Mouse (Mus musculus): ENCODE data around the gene Ranbp17.

Ranbp17 gene

DNA sequence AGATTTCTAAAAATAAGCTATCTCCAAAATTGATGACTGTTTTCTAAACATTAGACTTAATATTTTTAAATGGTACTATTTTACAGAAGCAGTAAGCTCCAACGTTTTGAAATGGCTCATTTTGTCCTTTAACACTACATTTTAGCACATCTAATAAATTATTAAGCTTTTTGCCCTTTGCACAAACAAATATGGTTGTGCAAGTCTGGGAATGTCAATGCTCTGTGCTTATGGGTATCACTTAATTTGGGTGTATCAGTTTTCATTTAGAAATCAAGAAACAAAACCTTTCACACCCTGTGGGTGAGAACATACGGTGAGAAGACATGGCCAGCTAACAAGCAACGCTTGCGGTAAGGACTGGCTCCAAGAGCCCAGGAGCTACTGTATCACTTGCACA is 108.9 kb downstream of the Ranbp17 start:
- DNase-seq (ENCODE audit: low spot score), result no peak

DNA sequence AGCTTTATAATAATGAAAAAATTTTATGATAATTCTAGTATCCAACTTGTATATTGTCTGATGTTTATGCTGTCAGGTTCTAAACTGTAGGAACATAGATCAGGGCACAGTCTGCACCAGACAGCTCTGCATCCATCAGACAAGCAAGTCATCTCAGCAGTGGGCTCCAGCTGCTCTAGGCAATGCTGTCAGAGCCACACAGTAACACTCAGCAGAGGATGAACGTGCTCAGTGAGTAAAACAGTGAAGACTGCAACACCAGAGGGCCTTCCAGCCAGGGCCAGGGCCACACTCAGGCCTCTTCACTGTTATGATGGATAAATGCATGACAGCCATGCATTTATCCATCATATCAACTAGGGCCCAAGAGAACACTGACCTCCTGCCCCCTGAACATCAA is 114.2 kb downstream of the Ranbp17 start:
- no peak for DNase-seq (ENCODE audit: low spot score)

DNA sequence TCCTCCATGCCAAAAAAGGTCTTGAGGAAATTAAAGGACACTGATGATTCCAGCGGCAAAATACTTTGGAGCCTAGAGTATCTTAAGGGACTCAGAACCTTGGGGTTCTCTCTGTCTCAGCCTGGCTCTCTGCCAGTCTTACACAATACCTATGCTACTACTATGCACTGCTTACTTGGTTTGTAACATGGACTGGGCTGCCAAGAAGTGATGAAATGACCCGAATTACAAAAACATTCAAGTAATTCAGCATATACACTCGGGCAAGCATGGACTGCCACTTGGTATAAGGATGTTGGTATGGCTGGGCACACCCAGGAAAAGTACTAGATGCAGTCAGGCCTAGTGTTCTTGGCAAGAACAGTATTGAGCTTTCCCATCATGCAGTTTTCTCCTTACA is 114.8 kb downstream of the Ranbp17 start:
- no peak for DNase-seq (ENCODE audit: low spot score)

DNA sequence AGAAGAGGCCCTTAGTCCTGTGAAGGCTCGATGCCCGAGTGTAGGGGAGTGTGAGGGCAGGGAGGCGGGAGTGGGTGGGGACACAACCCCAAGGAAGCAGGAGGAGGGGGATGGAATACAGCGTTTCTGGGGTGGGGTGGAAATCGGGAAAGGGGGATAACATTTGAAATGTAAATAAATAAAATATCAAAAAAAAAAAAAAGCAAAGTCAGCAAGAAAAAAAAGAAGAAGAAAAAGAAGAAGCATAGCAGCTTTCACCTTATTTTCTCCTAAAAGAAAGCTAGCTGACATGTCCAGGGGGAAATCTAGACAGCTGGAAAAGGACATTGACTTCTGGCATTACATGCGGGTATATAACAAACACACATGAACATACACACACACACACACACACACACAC is 117.3 kb downstream of the Ranbp17 start:
- DNase-seq (ENCODE audit: low spot score), result no peak

DNA sequence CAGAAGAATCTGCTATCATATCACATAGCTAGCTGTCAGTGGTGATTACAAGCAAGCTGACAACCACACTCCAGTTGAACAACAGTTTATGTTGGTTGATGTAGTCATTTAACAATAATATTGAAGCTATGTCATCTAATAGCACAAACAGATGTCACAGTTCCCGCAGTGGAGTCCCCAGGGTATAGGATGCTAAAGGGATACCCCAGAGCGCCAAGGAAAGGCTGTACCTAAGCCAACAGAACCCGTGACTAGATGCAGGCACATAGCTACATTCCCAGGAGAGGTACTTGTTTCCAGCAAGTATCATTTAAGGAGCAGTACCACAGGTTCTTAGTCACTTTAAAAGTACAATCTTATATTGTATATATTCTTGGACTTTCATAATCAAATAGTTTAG is 119.5 kb downstream of the Ranbp17 start:
- DNase-seq (ENCODE audit: low spot score), result no peak

DNA sequence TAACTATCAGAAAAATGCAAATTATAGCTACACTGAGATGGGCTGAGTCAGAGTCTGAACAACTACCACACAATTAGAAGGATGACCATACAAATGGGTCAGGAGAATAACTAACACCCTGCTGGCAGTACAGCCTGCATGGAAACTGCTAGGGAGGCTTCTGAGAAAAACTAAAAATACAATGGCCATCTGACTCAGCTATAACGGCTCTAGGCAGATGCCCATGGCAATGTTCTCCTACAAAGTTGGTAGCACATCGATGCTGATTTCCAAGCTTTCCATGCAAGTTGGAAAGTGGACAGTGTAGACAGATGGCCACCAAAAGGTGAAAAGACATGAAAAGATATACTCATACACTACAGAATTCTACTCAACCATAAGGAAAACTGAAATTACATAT is 124.9 kb downstream of the Ranbp17 start:
- DNase-seq (ENCODE audit: low spot score), result no peak

DNA sequence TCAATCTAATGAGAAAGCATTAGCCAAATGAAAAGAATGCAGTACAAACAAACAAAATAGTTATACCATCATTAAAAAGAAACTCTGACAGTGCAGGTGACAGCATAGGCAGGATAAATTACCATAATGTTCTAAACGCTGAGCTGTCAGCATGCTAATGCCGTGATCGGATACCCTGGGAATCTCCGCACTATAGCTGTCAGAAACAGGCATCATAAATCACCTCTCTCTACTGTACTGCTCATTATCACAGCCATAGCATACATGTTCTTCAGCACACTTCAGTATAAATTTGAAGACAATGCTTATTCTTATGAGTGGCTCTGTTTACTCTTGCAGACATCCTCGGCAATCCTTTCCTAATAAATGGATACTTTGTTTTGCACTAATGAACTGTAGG is 151.7 kb downstream of the Ranbp17 start:
- no peak for DNase-seq (ENCODE audit: low spot score)

DNA sequence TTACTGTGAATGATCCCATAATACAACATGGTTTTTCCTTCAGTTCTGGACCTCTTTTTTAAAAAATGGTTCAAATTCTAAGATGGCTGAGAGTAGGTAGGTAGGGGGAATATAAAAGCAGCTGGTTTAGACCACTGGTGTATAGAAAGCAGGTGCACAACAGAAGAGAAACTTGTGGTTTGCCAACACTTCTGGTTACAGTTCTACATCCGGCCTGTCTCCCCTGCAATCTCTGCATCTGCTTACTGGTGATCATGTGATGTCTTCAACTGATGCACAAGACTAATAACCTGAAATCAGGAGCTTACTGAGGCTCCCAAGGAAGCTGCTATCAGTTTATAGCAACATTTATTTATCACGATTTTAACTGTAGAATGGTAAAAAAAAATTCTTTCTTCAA is 164.3 kb downstream of the Ranbp17 start:
- no peak for DNase-seq (ENCODE audit: low spot score)

DNA sequence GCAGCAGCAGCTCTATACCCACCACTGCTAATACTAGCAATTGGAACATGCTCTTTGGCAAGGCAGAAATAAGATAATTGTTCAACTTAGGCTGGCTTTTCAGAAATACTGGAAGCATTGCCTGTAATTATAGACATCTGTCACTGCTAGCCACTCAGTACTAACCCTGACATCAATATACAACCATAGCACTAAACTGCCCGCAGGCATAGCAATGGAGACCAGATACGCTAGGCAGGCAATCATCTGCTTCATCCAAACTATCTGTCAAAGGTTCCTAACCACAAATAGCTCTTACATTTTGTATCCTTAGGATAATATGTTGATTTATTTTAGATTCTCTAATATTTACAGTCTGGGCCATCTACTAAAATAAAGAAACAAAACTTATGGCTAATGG is 171.5 kb downstream of the Ranbp17 start:
- no peak for DNase-seq (ENCODE audit: low spot score)

DNA sequence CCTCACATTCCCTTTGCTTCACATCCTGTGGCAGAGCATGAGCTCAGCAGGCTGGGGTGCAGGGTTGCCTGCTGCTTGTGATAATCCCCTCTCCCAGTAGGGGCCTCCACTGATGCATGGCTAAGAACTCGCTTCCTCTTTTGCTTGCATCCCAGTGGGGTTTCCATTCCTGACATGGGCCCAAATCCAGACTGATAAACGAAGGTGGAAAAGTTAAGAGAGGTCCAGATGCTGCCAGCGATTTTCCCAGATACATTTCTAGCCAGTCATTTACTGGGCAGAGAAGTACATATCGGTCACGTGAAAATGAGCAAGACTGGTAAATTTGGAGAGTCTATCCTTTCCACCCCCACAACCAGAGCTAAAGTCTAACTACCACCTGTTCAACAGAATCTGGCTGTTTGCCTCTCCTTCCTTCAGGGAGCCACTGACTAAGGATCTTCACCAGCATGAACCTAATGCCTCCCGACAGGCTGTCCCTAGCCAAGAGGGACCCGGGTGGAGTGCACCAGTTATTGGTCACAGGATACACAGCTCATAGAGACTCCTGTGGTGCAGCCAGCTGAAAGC is 176.9 kb downstream of the Ranbp17 start:
- no peak for DNase-seq (ENCODE audit: low spot score)

DNA sequence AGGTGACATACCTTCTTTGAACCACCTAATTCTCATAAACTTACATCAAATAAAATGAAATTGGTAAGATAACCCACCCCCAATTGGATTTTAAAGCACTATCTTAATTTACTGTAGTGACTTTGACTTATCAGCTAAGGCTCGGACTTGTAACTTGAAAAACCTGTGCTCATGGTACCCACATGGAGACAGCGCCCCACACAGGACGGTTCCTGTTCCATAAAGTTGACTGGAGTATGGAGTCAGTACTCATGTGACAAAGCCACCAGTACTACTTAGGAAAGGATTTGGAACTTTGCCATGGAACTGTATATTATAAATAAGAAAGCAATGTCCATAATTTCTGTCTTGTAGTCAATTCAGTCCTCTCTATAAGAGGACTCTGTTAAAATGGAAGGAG is 177.9 kb downstream of the Ranbp17 start:
- no peak for DNase-seq (ENCODE audit: low spot score)

DNA sequence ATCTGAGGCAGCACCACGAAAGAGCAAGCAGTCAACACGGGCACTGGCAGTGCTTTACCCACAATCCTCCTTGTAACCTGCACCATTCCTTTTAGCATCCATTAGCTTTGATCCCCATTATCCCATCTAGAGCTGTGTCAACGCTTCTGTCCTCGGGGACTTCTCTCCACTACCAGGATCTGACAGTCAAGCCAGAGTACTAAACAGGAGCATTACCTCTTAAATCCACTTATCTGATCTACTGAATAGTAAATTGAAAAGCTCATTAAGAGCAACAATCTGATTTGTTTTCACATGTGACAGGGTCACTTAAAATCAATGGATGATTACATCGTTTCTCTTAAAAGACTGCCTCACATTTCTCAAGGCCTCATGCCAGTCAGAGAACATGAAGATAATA is 181.4 kb downstream of the Ranbp17 start:
- no peak for DNase-seq (ENCODE audit: low spot score)

DNA sequence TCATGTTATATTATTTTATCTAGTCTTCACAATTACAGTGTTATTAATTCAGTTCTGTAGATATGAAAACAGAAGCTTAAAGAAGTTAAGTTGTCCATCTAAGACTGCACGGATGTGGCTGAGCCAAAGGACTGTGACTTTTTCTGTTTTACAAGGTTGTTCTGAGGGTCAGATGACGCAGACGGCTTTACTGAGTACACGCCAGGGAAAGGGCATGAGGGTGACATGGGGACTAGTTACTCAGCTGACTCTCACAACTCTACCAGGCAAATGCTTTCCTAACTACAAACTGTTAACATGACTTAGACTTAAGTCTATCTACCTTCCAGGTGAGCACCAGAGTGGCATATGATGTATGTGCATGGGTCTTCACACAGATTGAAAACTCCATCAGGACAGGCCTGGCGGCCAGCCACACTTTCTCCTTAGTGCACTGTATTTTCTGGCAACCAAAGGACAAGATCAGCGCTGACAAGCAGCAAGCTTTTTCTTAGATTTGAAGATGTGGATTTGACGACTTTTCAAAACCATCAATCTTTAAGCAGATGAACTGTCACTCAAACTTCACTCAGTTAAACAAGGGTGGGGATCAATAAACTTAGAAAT is 194.4 kb downstream of the Ranbp17 start:
- no peak for DNase-seq (ENCODE audit: low spot score)

DNA sequence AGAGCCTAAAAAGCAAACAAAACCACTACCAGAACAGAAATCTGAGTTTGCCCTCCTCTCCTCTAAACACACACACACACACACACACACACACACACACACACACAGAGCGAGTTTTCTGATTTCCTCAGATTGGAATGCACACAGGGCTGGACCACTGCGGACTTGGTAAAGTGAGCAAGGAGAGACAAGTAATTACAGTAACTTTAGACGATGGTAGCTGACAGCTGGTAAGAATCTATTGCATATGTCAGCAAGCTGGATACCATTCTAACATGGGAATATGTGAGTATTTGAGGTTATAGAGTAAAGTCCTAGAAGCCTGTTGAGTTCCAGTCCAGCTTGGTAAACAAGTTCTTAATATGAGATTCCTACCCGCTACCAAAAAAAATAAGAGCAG is 204.0 kb downstream of the Ranbp17 start:
- DNase-seq (ENCODE audit: low spot score), result no peak

DNA sequence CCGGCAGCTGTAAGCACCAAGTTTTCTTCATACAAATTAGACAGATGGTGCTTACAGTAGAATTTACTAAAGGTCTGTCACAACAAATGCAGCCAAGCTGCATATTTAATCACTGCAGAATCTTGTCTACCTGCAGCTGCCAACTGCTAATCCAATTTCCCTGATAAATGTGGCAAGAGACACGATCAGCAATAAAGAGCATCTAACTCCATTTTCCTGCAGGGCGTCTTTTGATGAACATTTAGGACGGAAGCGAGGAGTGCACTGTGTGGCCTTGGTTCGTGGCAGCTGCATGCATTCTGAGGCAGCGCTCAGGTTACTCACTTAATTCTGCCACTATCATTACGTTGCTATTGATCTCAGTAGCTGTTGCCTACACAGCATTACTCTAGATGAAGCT is 212.7 kb downstream of the Ranbp17 start:
- DNase-seq (ENCODE audit: low spot score), result no peak

DNA sequence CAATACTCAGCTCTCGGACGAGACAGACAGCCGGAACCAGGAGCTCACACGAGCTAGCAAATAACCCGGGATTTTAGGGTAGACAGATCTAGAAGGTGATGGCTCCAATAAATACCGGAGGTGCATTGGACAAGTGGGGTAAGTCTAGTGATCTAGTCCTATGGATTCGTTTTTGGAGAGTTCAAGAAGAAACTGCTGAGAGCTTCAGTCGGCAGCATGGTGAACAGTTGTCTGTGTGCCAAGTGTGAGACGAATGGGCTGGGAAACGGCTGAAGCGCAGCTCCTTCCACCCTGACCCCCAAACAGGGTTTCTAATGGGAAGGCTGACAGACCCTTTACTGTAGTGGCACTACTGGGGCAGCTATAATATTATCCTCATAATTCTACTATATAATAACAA is 214.2 kb downstream of the Ranbp17 start:
- DNase-seq (ENCODE audit: low spot score), result no peak

DNA sequence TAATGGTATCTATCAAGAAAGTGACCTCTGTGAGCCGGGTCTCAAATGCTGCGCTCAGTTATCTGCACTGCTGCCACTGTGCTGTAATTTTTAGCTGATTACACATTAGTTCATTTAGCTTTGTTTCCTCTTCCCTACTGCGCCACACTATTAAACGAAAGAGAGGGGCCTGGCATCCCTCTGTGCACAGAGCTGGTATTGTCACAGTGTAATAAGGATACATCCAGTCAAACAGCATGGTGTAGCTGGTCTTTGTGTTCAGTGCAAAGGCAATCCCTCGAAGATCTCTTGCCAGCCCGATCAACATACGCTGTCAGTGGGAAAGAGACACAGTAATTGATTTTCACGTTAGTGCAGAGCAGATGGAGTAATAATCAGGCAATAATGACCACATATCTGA is 216.4 kb downstream of the Ranbp17 start:
- no peak for DNase-seq (ENCODE audit: low spot score)

DNA sequence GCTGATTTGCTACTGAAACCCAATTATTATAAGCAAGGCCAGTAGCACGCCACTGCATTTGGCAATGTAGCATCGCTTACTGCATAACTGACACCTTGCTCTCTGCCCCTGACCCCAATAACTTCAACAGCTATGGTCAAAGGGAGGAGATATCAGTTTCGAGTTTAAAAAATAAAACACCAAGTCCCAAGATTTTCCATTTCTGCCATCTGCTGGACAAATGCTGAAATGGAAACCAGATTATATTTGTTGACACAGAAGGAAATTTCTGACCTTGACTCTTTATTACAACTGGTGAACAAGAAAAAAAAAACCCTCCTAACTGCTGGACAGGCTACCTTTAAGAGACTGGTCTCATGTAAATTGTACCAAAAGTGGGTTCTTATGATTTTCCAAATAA is 218.1 kb downstream of the Ranbp17 start:
- DNase-seq (ENCODE audit: low spot score), result no peak

DNA sequence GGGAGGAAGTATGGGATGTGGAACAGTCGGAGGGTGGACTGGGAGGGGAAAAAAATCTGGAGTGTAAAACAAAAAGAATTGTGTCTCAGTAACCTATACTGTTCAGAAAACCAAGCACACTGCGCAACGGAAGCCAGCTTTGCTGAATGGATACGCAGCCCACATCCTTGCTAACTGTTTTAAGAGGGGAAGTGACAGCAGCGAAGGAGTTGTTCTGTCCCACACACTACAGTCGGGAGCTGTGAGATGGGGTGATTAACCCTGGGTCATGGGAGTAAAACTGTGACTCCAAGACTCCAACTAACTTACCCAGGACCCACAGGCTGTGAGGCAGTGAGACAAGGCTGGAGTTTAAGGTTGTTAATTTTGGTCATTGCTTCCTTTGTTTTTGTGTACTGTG is 219.5 kb downstream of the Ranbp17 start:
- DNase-seq (ENCODE audit: low spot score), result no peak

DNA sequence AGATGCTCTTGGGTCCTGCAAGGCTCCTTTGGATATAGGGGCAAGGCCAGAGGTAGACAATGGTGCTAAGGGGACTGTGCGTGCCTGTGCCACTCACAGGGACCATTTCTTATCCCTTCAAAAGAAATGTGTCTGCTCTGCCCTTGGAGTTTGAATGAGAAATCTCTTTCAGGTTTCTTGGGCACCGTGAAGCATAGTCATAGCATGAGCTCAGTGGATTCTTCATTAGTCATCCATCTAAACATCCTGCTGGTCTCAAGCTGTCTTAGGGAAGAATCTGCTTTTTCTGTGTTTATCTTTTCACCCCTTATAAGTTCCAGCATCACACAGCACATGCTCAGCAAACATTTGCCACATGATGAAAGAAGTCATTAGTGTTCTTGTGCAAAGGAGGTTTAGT is 235.0 kb downstream of the Ranbp17 start:
- DNase-seq (ENCODE audit: low spot score), result no peak

DNA sequence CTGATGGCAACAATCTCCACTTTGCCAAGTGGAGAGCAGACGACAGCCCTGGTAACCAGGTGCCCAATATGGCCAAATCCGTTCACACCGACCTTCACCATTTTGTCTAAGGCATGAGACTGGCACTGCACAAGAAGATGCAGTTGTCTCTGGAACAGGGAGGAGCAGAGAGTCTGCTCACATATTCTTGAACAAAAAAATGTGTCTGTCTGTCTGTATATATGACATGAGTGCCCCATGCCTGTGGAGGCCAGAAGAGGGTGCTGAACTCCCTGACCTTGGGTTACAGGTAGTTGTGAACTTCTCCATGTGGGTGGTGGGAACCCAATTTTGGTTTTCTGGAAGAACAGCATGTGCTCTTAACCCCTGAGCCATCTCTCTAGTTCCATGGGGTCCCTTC is 236.9 kb downstream of the Ranbp17 start, which contains the start of gene Gm12117:
Gm12117 (minus strand) TSS at position 101 of the 400 bp plus-strand sequence.
- DNase-seq (ENCODE audit: low spot score), result no peak

DNA sequence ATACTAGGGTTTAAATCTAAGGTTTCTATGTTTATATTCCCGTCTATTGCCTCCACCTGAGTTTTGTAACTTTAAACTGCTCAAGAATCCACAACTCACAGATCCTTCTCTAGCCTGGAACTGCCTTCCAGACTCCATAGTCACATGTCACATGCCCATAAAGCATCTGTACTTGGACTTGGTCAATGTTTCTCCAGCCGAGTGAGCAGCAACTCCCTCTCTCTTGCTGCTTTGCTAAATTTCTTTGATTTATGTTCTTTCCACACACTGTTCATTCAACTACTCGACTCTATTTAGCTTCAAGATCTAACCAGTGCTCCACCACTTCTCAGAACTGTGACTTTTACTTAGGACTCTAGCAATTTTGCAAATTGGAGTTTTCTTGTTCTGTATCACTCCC is 238.7 kb downstream of the Ranbp17 start:
- DNase-seq (ENCODE audit: low spot score), result no peak

DNA sequence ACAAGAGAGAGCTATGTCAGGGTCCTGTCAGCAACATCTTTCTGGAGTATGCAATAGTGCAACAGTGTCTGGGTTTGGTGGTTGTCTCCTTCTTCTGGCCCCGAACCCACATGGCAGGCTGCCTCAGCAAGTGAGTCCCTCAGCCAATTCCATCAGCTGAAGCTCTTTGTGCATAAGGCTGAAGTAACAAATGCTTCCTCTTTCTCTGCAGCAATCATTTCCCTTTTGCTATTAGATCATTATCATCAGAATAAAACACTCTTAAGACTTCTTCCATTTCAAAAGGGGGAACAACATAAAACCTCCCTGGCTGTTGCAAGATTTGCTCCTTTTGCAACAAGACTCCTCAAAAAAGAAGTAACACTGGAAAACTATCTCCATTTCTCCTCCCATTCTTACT is 239.3 kb downstream of the Ranbp17 start:
- no peak for DNase-seq (ENCODE audit: low spot score)

DNA sequence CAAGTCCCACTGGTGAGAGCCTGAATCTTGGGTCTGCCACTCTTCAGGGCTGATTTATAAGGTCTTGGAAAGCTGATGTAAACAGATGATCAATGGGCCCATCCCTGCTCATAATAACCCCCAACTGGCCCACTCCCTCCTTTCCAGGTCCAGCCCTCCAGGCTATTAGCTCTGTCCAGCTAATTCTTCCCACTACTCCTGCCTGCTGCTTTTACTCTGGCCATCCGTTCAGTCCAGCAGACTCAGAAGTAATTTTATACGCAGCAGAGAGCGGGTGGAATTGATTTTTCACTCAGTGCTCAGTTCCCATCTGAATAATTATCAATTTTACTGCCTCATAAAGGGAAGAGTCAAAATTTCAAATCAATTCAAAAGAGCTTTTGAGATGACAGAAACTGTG is 273.3 kb downstream of the Ranbp17 start:
- DNase-seq (ENCODE audit: low spot score), result no peak

DNA sequence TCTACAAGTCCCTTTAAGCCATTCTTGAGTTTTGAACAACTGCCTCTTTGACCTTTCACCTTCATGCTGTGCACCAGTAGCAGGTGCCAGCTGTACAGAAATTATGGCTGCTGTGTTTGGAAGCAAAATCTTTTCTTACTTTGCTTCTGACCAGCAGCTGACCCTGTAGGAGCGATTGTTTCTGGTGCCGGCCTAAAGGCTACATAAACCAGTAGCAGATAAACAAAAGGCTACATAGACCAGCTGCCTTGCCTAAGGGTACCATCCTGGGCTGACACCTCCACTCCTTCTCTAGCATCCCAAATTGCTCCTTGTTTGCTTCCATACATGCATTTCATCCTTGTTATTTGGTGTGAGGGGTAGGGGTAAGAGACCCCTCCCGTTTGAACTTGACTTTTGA is 279.4 kb downstream of the Ranbp17 start:
- no peak for DNase-seq (ENCODE audit: low spot score)
